Mouse (Mus musculus) mouse embryonic stem cell (cell line): ENCODE measurements around the gene Tcte3.
"Not testable (repeated sequence)": the region's sequence is repeated elsewhere in the genome, so short reads cannot be mapped to it uniquely, and the experiment has no call there.

ENCODE experiments used
- in situ Hi-C, 2 experiments: fragments of 300-500 bp; cut with MboI; formaldehyde crosslinking; loops; 1 replicate in 1 of 2; 3 replicates in 1 of 2; pipeline ENCODE4 v1.14.3; 2019 to 2020; ENCODE audit warnings: low sequenced_read_pairs in 2 of 2, low pct_unique_long_range_greater_than_20kb in 1 of 2, mixed read lengths in 1 of 2; ENCODE audit not compliant: unreplicated experiment in 1 of 2

The Tcte3 gene

GRCm38 (mm10) chr17:15053183-15053828, 12.0 kb upstream of the Tcte3 start:
- in situ Hi-C loops = loop anchor here (25.0 kb wide), 2 partner anchors 334 to 409 kb away; partner anchors contain the start of genes Dll1 (in 1 of the 2) and Fam120b (in 1 of the 2)

DNA sequence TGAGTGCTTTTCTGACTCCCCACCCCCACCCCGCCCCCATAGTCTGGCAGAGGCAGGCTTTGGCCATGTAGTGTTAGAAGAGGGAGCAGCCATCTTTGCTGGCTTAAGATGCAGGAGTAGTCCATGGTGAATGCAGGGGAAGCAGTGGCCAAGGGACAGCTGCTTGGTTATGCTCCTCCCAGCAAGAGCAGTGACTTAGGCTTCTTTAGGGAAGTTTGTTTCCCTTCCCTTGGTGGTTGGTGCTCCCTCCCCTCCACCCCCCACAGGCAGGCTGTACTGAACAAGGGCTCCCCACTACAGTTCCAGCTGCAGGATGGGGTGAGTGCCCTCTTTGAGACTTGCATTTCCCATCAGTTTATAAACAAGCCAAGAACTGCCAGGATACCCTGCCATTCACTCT, 11.5 kb upstream of the Tcte3 start:
- in situ Hi-C loops = loop anchor here (25.0 kb wide), 2 partner anchors 335 to 410 kb away; partner anchors contain the start of genes Dll1 (in 1 of the 2) and Fam120b (in 1 of the 2)

GRCm38 (mm10) chr17:15050338-15050737, 9.1 kb upstream of the Tcte3 start:
- in situ Hi-C loops = loop anchor here (25.0 kb wide), 2 partner anchors 337 to 412 kb away; partner anchors contain the start of genes Dll1 (in 1 of the 2) and Fam120b (in 1 of the 2)

DNA sequence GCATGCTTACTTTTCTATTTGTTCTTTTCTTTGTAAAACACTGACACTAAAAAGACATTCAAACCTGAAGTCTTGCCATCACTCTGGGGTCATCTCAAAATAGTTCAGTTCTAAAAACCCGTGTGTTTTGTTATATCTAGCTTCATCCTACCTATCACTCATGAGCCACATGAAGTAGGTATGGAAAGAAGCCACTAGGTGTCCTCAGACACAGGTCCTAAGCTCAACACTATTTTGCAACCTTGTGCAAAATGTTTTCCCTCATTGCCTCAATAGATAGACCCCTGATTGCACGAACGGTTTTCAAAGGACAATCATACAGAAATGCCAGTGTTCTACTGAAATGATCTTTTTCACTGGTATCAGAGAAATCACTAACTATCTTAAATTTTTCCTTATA, 833 bp downstream of the Tcte3 start:
- in situ Hi-C loops = not testable (repeated sequence)

- in situ Hi-C loops = not testable (repeated sequence)
Observed at GRCm38 (mm10) chr17:15031414-15031813, 9.9 kb downstream of the Tcte3 start.

DNA sequence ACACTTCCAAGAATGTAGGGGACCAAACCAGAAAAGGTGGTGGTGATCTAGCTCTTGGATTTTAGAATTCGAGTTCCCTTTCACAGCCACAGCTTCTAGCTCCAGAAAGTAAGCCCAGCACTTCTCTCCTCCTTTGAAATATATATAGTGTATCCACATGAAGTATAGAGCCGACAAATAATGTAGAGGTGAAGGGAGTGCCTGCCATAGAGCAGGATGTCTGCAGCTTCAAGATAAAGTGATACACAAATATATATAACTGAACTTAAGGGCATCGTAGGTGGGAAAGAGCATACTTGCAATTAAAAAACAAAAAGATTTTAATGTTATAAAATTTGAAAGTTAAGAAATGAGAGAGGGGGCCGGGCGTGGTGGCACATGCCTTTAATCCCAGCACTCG, 15.8 kb downstream of the Tcte3 start:
- in situ Hi-C loops = not testable (repeated sequence)

GRCm38 (mm10) chr17:15024502-15025193, 16.6 kb downstream of the Tcte3 start:
- in situ Hi-C loops = not testable (repeated sequence)

DNA sequence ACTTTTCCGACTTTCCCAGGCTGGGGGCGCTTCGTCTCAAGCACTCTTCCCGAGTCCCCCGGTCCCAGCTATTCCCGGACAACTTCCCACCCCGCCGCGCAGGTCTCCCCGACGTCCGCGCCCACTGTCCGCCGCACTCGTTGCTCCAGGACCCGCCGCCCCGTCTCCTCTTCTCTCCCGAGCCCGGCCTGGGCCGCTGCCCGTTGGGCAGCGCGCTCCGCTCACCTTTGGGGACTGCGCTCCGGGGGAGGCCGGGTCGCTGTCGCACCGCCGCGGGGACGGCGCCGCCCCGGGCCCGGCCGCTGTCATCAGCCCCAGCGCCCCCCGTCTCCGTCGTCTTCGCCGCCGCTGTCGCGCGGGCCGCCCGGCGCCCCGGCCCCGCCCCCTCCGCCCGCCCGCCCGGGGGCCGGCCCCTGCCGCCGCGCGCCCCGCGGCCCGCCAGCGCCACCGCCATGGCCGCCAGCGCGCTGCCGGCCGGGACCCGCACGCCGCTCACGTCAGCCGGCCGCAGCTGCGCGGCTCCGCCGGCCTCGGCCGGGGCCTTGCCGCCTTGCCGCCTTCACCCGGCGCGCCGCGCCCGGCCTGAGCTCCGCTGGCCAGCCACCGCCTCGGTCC, 17.3 kb downstream of the Tcte3 start:
- in situ Hi-C loops = not testable (repeated sequence)

GRCm38 (mm10) chr17:15021503-15022220, 19.6 kb downstream of the Tcte3 start:
- in situ Hi-C loops = not testable (repeated sequence)

DNA sequence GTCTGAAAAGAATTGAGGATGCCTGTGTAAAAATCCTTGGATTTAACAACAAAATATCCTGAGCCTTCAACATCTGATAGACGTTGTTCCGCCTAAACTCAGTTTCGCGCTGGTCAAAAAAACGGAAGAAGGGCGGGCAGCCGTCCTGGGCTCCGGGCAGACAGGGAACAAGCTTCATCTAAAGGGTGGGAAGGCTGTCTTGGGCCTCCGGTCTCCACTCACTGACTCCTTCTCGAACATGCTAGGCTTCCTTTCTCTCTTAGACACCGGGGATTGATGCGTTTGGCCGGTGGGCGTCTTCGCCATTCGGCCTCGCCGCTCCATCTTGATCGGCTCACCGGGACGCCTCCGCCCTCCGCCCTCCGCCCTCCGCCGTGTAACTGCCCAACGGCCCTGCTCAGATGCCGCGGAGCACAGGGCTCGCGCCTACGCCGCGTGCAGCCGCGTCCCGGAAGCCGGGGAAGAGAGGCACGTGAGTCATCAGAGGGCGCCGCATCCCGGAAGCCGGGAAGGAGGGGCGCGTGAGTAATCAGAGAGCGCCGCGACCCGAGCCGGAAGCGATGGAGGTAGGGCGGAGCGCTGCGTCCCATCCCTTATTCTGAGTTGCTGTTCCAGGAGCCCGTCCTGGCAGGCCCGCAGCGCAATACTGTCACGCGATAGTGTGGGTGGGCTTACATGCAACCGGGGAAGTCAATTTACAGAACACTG, 31.4 kb downstream of the Tcte3 start, which contains the start of gene Gm3435:
Gm3435 (plus strand) TSS at position 471 of the 708 bp plus-strand sequence.
- in situ Hi-C loops = not testable (repeated sequence)

DNA sequence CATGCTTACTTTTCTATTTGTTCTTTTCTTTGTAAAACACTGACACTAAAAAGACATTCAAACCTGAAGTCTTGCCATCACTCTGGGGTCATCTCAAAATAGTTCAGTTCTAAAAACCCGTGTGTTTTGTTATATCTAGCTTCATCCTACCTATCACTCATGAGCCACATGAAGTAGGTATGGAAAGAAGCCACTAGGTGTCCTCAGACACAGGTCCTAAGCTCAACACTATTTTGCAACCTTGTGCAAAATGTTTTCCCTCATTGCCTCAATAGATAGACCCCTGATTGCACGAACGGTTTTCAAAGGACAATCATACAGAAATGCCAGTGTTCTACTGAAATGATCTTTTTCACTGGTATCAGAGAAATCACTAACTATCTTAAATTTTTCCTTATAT, 32.2 kb downstream of the Tcte3 start:
- in situ Hi-C loops = not testable (repeated sequence)

- in situ Hi-C loops = not testable (repeated sequence)
Observed at GRCm38 (mm10) chr17:15000047-15000446, 41.2 kb downstream of the Tcte3 start.

- in situ Hi-C loops = not testable (repeated sequence)
Observed at GRCm38 (mm10) chr17:14994140-14994539, 47.1 kb downstream of the Tcte3 start.

GRCm38 (mm10) chr17:14993139-14993832, 48.0 kb downstream of the Tcte3 start:
- in situ Hi-C loops = not testable (repeated sequence)

- in situ Hi-C loops = not testable (repeated sequence)
Observed at GRCm38 (mm10) chr17:14992522-14993138, 48.7 kb downstream of the Tcte3 start.

- in situ Hi-C loops = not testable (repeated sequence)
Observed at GRCm38 (mm10) chr17:14990116-14990702, 51.1 kb downstream of the Tcte3 start.
